Mouse (Mus musculus): ENCODE data around the gene Lrrc52. TPM values are rescaled to one million over a fixed set of nuclear protein-coding genes. Genes with fewer than 3 reads are reported as not detected.

Lrrc52 gene
- polyA plus RNA-seq, 1 experiment from 2014 or later: not detected

- Histone ChIP-seq H3K36me3 (replicated peaks; ENCODE audit: control insufficient read depth, insufficient read depth) (no peaks in the 10 kb centered on the region), H3K9me3 (ENCODE audit: control insufficient read depth, low read length) (no peaks in the 10 kb centered on the region), H3K27ac (no peak overlapping the region), H3K9ac (no peak overlapping the region), H3K4me1 (replicated peaks; ENCODE audit: control insufficient read depth, insufficient read depth, low read length) (no peaks in the 10 kb centered on the region), H3K4me3 (replicated peaks; ENCODE audit: low read length) (no peak overlapping the region), H3K4me2 (replicated peaks) (no peak overlapping the region), H3K27me3 (ENCODE audit: control insufficient read depth, insufficient read depth, low read length) (0 out of 2 replicates have a peak, but pooled peaks cover 3% of the 10 kb centered on the region)
- peak; percentile 94 for DNase-seq (ENCODE audit: low spot score)
- 3% methylated on average over 7 of the region's 7 CpGs for WGBS
- ATAC-seq (ENCODE audit: low FRiP score): no peak
These were observed 51.7 kb downstream of the Lrrc52 start for GRCm38 (mm10) chr1:167414846-167415245.

- Histone ChIP-seq H3K4me2 (replicated peaks) (no peak overlapping the region), H3K27ac (no peak overlapping the region), H3K9me3 (ENCODE audit: control insufficient read depth, low read length) (no peaks in the 10 kb centered on the region), H3K27me3 (ENCODE audit: control insufficient read depth, insufficient read depth, low read length) (0 out of 2 replicates have a peak, but pooled peaks cover 7% of the 10 kb centered on the region), H3K9ac (no peak overlapping the region), H3K36me3 (replicated peaks; ENCODE audit: control insufficient read depth, insufficient read depth) (no peaks in the 10 kb centered on the region), H3K4me1 (replicated peaks; ENCODE audit: control insufficient read depth, insufficient read depth, low read length) (no peaks in the 10 kb centered on the region), H3K4me3 (replicated peaks; ENCODE audit: low read length) (no peak overlapping the region)
- 82% methylated on average over 12 of the region's 12 CpGs for WGBS
- DNase-seq (ENCODE audit: low spot score) (no peak), ATAC-seq (ENCODE audit: low FRiP score) (no peak)
These were observed 54.4 kb downstream of the Lrrc52 start for GRCm38 (mm10) chr1:167411991-167412715.

GRCm38 (mm10) chr1:167409601-167410000 lies 57.0 kb downstream of the Lrrc52 start:
- Histone ChIP-seq H3K27ac (no peak overlapping the region), H3K4me1 (replicated peaks; ENCODE audit: control insufficient read depth, insufficient read depth, low read length) (no peaks in the 10 kb centered on the region), H3K9me3 (ENCODE audit: control insufficient read depth, low read length) (no peaks in the 10 kb centered on the region), H3K4me3 (replicated peaks; ENCODE audit: low read length) (no peak overlapping the region), H3K36me3 (replicated peaks; ENCODE audit: control insufficient read depth, insufficient read depth) (no peaks in the 10 kb centered on the region), H3K4me2 (replicated peaks) (no peak overlapping the region), H3K9ac (no peak overlapping the region), H3K27me3 (ENCODE audit: control insufficient read depth, insufficient read depth, low read length) (0 out of 2 replicates have a peak, but pooled peaks cover 7% of the 10 kb centered on the region)
- 74% methylated on average over 4 of the region's 4 CpGs for WGBS
- ATAC-seq (ENCODE audit: low FRiP score) (no peak), DNase-seq (ENCODE audit: low spot score) (no peak)

- Histone ChIP-seq H3K36me3 (replicated peaks; ENCODE audit: control insufficient read depth, insufficient read depth) (no peaks in the 10 kb centered on the region), H3K9me3 (ENCODE audit: control insufficient read depth, low read length) (no peaks in the 10 kb centered on the region), H3K9ac (no peak overlapping the region), H3K4me2 (replicated peaks) (no peak overlapping the region), H3K4me3 (replicated peaks; ENCODE audit: low read length) (no peak overlapping the region), H3K4me1 (replicated peaks; ENCODE audit: control insufficient read depth, insufficient read depth, low read length) (no peaks in the 10 kb centered on the region), H3K27ac (no peak overlapping the region), H3K27me3 (ENCODE audit: control insufficient read depth, insufficient read depth, low read length) (0 out of 2 replicates have a peak, but pooled peaks cover 4% of the 10 kb centered on the region)
- ATAC-seq (ENCODE audit: low FRiP score): no peak
- no peak for DNase-seq (ENCODE audit: low spot score)
- WGBS: 88% methylated on average over 4 of the region's 4 CpGs
These were observed 61.3 kb downstream of the Lrrc52 start for GRCm38 (mm10) chr1:167405237-167405636.

Other genes with a start within 250 kb of the Lrrc52 start
- gene Uck2, start 181.5 kb downstream of the Lrrc52 start, polyA plus RNA-seq (2014; fragmentation: Nextera tagmentation; extraction: Ambion mirVana): 48.8 and 49.6 TPM in 2 replicates
- 67.8 and 72.0 TPM in 2 replicates for gene Tmco1, start 158.4 kb downstream of the Lrrc52 start, polyA plus RNA-seq (2014; fragmentation: Nextera tagmentation; extraction: Ambion mirVana)
- 32.3 and 36.4 TPM in 2 replicates for gene Aldh9a1, start 116.8 kb downstream of the Lrrc52 start, polyA plus RNA-seq (2014; fragmentation: Nextera tagmentation; extraction: Ambion mirVana)
- gene Mgst3, start 72.9 kb downstream of the Lrrc52 start, polyA plus RNA-seq (2014; fragmentation: Nextera tagmentation; extraction: Ambion mirVana): 189 and 205 TPM in 2 replicates
- 9.3 and 12.7 TPM in 2 replicates for gene Rxrg, start 131.6 kb upstream of the Lrrc52 start, polyA plus RNA-seq (2014; fragmentation: Nextera tagmentation; extraction: Ambion mirVana)
- gene Lmx1a, start 222.5 kb upstream of the Lrrc52 start, polyA plus RNA-seq (2014; fragmentation: Nextera tagmentation; extraction: Ambion mirVana): 3.3 and 4.7 TPM in 2 replicates